Mouse (Mus musculus) lung, postnatal 14 days (tissue): Measurements from ENCODE around the gene Trmt1.

Experiments used
- DNase-seq: peaks from one replicate; pipeline ENCODE4 v3.0.0; 2021

Trmt1 gene

GRCm38 (mm10) chr8:84711312-84711711 is 25.2 kb downstream of the Trmt1 start:
- peak; percentile 38 for DNase-seq

- DNase-seq: peak; percentile 70
Observed at GRCm38 (mm10) chr8:84711933-84712758, 26.0 kb downstream of the Trmt1 start.

GRCm38 (mm10) chr8:84712759-84713120 is 26.6 kb downstream of the Trmt1 start:
- no peak for DNase-seq

GRCm38 (mm10) chr8:84713381-84713780 is 27.3 kb downstream of the Trmt1 start:
- no peak for DNase-seq

- no peak for DNase-seq
Observed at GRCm38 (mm10) chr8:84714161-84714560, 28.1 kb downstream of the Trmt1 start.

- DNase-seq: no peak
Observed at GRCm38 (mm10) chr8:84715893-84716468, 29.9 kb downstream of the Trmt1 start.

GRCm38 (mm10) chr8:84716790-84717189 is 30.7 kb downstream of the Trmt1 start:
- DNase-seq: no peak

- no peak for DNase-seq
Observed at GRCm38 (mm10) chr8:84718476-84718875, 32.4 kb downstream of the Trmt1 start.

- no peak for DNase-seq
Observed at GRCm38 (mm10) chr8:84718959-84719690, 33.0 kb downstream of the Trmt1 start.

- no peak for DNase-seq
Observed at GRCm38 (mm10) chr8:84722530-84722849, 36.4 kb downstream of the Trmt1 start.

GRCm38 (mm10) chr8:84722850-84723570 is 36.9 kb downstream of the Trmt1 start, which contains the start of gene G430095P16Rik:
G430095P16Rik (plus strand) TSS chr8:84723007.
- peak; percentile 87 for DNase-seq

GRCm38 (mm10) chr8:84723571-84723900 is 37.4 kb downstream of the Trmt1 start:
- no peak for DNase-seq

GRCm38 (mm10) chr8:84724683-84725082 is 38.6 kb downstream of the Trmt1 start:
- DNase-seq: no peak

- no peak for DNase-seq
Observed at GRCm38 (mm10) chr8:84725246-84725940, 39.3 kb downstream of the Trmt1 start.

- no peak for DNase-seq
Observed at GRCm38 (mm10) chr8:84725941-84726259, 39.8 kb downstream of the Trmt1 start.

- DNase-seq: no peak
Observed at GRCm38 (mm10) chr8:84728474-84728873, 42.4 kb downstream of the Trmt1 start.

GRCm38 (mm10) chr8:84729921-84730362 is 43.8 kb downstream of the Trmt1 start:
- peak; percentile 64 for DNase-seq

GRCm38 (mm10) chr8:84730541-84731370 is 44.6 kb downstream of the Trmt1 start:
- DNase-seq: no peak

- no peak for DNase-seq
Observed at GRCm38 (mm10) chr8:84731371-84732177, 45.5 kb downstream of the Trmt1 start.

- DNase-seq: no peak
Observed at GRCm38 (mm10) chr8:84732545-84732944, 46.4 kb downstream of the Trmt1 start.

GRCm38 (mm10) chr8:84732996-84733395 is 46.9 kb downstream of the Trmt1 start:
- no peak for DNase-seq
